Mouse (Mus musculus) heart, postnatal 0 days (tissue): ENCODE results near the gene Acta2. TPM values are rescaled to one million over a fixed set of nuclear protein-coding genes. Genes with fewer than 3 reads are reported as not detected.

Source experiments
- ATAC-seq: fragments of 200-750 bp; cut with Nextera tagmentation; 2 replicates; pipeline ENCODE4 v1.8.0; 2017; ENCODE audit warnings: low read depth, moderate number of reproducible peaks, moderate library complexity; ENCODE audit not compliant: insufficient read depth
- DNase-seq: peaks from one replicate; pipeline ENCODE4 v3.0.0-alpha.2; 2016; ENCODE audit warnings: low spot score
- H3K27ac ChIP-seq: fragments of 300-500 bp; sonication (generic); 2 replicates; pipeline ENCODE4 v1.5.1; 2014; ENCODE audit warnings: low read depth, mild to moderate bottlenecking
- H3K27me3 ChIP-seq: fragments of 300-500 bp; sonication (generic); 2 replicates; pipeline ENCODE4 v1.6.1; 2014; ENCODE audit warnings: low read length, mixed read lengths; ENCODE audit not compliant: control insufficient read depth, insufficient read depth
- H3K36me3 ChIP-seq: fragments of 300-500 bp; sonication (generic); replicated peaks from 2 replicates; pipeline ENCODE4 v1.6.1; 2014; ENCODE audit warnings: low read length, mixed read lengths; ENCODE audit not compliant: control insufficient read depth, insufficient read depth
- H3K4me1 ChIP-seq: fragments of 300-500 bp; sonication (generic); 2 replicates; pipeline ENCODE4 v1.6.1; 2014; ENCODE audit warnings: antibody characterized with exemption; ENCODE audit not compliant: control insufficient read depth, insufficient read depth
- H3K4me2 ChIP-seq: fragments of 300-500 bp; sonication (generic); 2 replicates; pipeline ENCODE4 v1.6.1; 2014; ENCODE audit warnings: low read depth, mild to moderate bottlenecking, low read length, moderate library complexity
- H3K4me3 ChIP-seq: fragments of 300-500 bp; sonication (generic); 2 replicates; pipeline ENCODE4 v1.5.1; 2014; ENCODE audit warnings: low read depth, low read length
- H3K9ac ChIP-seq: fragments of 300-500 bp; sonication (generic); replicated peaks from 2 replicates; pipeline ENCODE4 v1.6.1; 2014; ENCODE audit warnings: low read depth, low read length, mixed read lengths
- H3K9me3 ChIP-seq: fragments of 300-500 bp; sonication (generic); replicated peaks from 2 replicates; pipeline ENCODE4 v1.6.1; 2016; ENCODE audit warnings: low read length; ENCODE audit not compliant: control insufficient read depth
- CTCF ChIP-seq: IDR thresholded peaks from 2 replicates; pipeline ENCODE4 v1.5.1; 2016; ENCODE audit warnings: antibody characterized with exemption, control low read depth, low read depth
- EP300 ChIP-seq: IDR thresholded peaks from 2 replicates; pipeline ENCODE4 v1.6.1; 2016; ENCODE audit warnings: antibody characterized with exemption, low read depth
- WGBS: fragments of 180-500 bp; shearing (Covaris S2); extraction: QIAGEN DNeasy Blood & Tissue Kit; methylation state at CpG from one replicate; pipeline ENCODE4 v1.1.7; 2014; 5-methylcytosine and 5-hydroxymethylcytosine counted together
- polyA plus RNA-seq: library from polyadenylated mRNA; unstranded; fragments of >200 nt; fragmentation: Nextera tagmentation; extraction: Ambion mirVana; gene quantifications from 2 replicates; pipeline ENCODE4 v1.2.1, GENCODE M21; 2015
- total RNA-seq: library from RNA; depleted of rRNA; stranded (reverse); fragments of >200 nt; gene quantifications from 2 replicates; pipeline ENCODE4 v1.2.3, GENCODE M21; 2014; ENCODE audit warnings: low replicate concordance

The Acta2 gene
- total and polyA plus RNA-seq, 2 experiments from 2014 or later = 1,307 to 1,327 TPM

DNA sequence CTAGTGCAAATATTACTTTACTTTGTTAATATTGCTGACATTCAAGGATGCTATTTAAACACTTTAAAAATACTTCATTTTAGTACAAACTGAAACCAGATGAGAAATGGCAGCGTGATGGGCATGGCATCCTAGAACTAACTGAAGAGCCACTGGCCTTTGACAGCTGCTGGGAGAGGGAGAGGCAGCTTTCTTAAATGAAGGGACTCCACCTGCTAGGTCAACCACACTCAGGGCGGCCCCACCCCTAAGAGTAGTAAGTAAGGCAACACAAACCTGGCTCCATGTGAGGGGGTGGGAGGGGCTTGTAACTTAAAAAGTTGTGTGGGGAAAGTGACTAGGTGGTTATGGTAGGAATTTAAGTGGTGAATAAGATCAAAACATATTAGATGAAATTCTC lies 52.7 kb downstream of the Acta2 start:
- Histone ChIP-seq H3K4me3 (no peak overlapping the region), H3K9me3 (no peaks in the 10 kb centered on the region), H3K9ac (no peak overlapping the region), H3K36me3 (no peaks in the 10 kb centered on the region), H3K4me2 (no peak overlapping the region), H3K27ac (no peak overlapping the region), H3K4me1 (no peaks in the 10 kb centered on the region), H3K27me3 (no peaks in the 10 kb centered on the region)
- WGBS = 78% methylated on average over 2 of the region's 2 CpGs
- no peak for DNase-seq
- no peak for ATAC-seq
- no peak for TF ChIP-seq CTCF
- TF ChIP-seq EP300 = no peak

DNA sequence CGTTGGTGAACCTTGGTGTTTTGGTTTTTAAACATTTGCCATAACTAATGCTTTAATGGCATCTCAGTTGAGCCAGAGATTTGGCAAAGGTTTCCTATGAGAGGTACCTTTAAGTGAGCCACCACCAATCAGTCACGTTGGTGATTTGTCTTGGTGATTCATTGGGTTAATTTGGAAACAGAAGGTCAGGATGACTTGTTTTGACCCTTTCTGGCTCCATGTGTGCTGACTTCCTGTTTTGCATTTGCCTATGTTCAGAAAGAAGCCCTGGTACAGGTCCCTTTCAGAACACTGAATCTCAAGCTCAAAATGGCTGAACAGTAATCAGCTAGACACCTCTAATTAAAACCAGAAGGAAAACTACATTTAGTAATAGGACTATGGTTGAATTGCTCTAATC lies 55.9 kb downstream of the Acta2 start:
- Histone ChIP-seq H3K4me3 (no peak overlapping the region), H3K27ac (no peak overlapping the region), H3K9me3 (no peaks in the 10 kb centered on the region), H3K9ac (no peak overlapping the region), H3K4me2 (no peak overlapping the region), H3K4me1 (no peaks in the 10 kb centered on the region), H3K27me3 (no peaks in the 10 kb centered on the region), H3K36me3 (no peaks in the 10 kb centered on the region)
- TF ChIP-seq CTCF = no peak
- TF ChIP-seq EP300 = no peak
- ATAC-seq (no peak), DNase-seq (no peak)
- 70% methylated on average over 2 of the region's 2 CpGs for WGBS

DNA sequence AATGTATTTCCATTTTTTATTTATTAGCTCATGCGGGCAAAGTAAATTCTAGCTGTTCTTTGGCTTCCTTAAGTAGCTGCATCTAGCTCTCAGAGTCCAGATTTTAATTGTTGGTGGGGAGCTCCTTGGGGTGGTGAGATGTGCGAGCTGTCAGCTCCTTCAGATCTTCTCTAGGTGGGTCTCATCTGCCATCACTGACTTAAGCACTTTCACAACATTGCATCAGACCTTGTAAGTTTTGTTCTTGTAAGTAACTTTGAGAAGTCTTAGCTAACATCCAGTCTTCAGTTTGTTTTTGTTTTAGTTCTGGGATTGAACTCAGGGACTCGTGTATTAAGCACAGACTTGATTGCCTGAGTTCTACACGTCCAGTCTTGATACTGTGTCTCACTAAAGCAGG lies 56.5 kb downstream of the Acta2 start:
- 79% methylated on average over 4 of the region's 4 CpGs for WGBS
- no peak overlapping the region for H3K4me2 ChIP-seq
- no peaks in the 10 kb centered on the region for H3K36me3 ChIP-seq
- no peaks in the 10 kb centered on the region for H3K27me3 ChIP-seq
- no peak overlapping the region for H3K9ac ChIP-seq
- no peaks in the 10 kb centered on the region for H3K4me1 ChIP-seq
- no peak overlapping the region for H3K4me3 ChIP-seq
- ATAC-seq (no peak), DNase-seq (no peak)
- no peak overlapping the region for H3K27ac ChIP-seq
- TF ChIP-seq CTCF = no peak
- no peak for TF ChIP-seq EP300
- H3K9me3 ChIP-seq = no peaks in the 10 kb centered on the region

DNA sequence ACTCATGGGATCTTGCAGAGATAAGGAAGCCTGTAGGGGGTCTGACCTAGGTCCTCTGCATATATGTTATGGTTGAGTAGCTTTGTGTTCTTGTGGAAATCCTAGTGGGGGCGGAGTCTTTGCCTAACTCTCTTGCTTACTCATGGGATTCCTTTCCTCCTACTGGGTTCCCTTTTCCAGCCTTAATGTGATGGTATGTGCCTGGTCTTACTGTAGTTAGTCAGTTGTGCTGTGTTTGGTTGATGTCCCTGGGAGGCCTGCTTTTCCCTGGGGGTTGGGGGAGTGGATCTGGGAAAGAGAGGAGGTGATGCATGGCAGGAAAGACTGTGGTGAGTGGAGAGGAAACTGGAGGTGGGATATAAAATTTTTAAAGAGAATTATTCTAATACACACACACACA lies 57.3 kb downstream of the Acta2 start:
- TF ChIP-seq EP300 (no peak), CTCF (no peak)
- WGBS = 100% methylated on average over 1 of the region's 1 CpGs
- no peaks in the 10 kb centered on the region for H3K36me3 ChIP-seq
- no peak overlapping the region for H3K9ac ChIP-seq
- H3K4me1 ChIP-seq = no peaks in the 10 kb centered on the region
- no peak for ATAC-seq
- no peak overlapping the region for H3K4me3 ChIP-seq
- no peaks in the 10 kb centered on the region for H3K9me3 ChIP-seq
- no peak overlapping the region for H3K27ac ChIP-seq
- no peaks in the 10 kb centered on the region for H3K27me3 ChIP-seq
- no peak overlapping the region for H3K4me2 ChIP-seq
- no peak for DNase-seq

DNA sequence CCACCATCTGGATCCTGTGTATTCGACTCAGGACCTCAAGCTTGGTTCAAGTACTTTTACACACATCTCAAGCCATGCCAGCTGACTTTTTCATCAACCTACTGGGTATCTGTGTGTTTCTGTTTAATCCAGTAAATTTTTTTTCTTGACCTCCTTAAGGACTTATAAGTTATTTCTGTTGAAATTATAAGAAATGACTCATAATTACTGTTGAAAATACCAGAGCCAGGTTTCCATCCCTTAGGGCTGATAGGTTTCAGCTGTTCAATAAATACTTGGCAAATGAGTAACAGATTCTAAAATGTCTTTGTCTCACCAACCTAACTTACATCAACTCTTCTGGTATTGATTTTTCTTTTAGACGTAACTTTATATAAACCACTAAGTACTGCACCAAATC lies 60.4 kb downstream of the Acta2 start:
- Histone ChIP-seq H3K4me2 (no peak overlapping the region), H3K27ac (no peak overlapping the region), H3K9ac (no peak overlapping the region), H3K9me3 (no peaks in the 10 kb centered on the region), H3K36me3 (no peaks in the 10 kb centered on the region), H3K4me3 (no peak overlapping the region), H3K4me1 (peaks cover 7% of the 10 kb centered on the region; the same call in 1 of the 2 replicates), H3K27me3 (no peaks in the 10 kb centered on the region)
- no peak for ATAC-seq
- 74% methylated on average over 2 of the region's 2 CpGs for WGBS
- TF ChIP-seq EP300 (no peak), CTCF (no peak)
- no peak for DNase-seq

DNA sequence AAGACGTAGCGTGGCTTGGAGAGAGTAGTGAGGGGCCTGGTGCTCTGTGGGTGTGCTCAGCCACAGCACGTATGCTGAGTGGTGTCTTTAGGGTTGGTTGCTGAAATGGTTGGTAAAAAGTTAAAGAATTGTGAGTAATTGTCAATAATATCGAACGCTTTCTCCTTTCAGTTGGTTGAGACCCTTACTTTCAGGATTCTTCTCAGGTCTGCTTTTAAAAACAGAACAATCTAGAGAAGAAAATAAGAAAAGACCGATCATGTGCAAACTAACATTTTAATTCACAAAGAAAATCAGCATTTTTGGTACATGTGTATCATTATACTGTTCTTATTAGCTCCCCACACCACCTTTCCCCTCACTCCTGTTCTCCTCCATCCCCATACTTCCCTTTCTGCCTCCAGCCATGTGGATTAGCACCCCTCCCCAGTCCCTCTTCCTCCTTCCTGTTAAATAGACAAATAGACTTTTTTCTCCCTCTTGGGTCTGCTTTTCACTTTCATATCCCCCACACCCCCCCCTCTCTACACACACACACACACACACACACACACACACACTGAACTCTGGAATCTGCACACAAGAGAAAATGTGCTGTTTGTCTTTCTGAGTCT lies 61.2 kb downstream of the Acta2 start:
- Histone ChIP-seq H3K4me3 (no peak overlapping the region), H3K4me2 (peak overlapping the region; percentile 83; the same call in 1 of the 2 replicates), H3K9me3 (no peaks in the 10 kb centered on the region), H3K27me3 (no peaks in the 10 kb centered on the region), H3K4me1 (peaks cover 7% of the 10 kb centered on the region; the same call in 1 of the 2 replicates), H3K36me3 (no peaks in the 10 kb centered on the region), H3K27ac (no peak overlapping the region), H3K9ac (no peak overlapping the region)
- DNase-seq (no peak), ATAC-seq (no peak)
- 92% methylated on average over 6 of the region's 6 CpGs for WGBS
- TF ChIP-seq EP300 (no peak), CTCF (no peak)
